Mouse (Mus musculus): ENCODE data around the gene Hint2. TPM values are rescaled to one million over a fixed set of nuclear protein-coding genes. Genes with fewer than 3 reads are reported as not detected.

Gene Hint2
- polyA plus RNA-seq (2015; fragmentation: Nextera tagmentation; extraction: Ambion mirVana): 159 and 186 TPM in 2 replicates

DNA sequence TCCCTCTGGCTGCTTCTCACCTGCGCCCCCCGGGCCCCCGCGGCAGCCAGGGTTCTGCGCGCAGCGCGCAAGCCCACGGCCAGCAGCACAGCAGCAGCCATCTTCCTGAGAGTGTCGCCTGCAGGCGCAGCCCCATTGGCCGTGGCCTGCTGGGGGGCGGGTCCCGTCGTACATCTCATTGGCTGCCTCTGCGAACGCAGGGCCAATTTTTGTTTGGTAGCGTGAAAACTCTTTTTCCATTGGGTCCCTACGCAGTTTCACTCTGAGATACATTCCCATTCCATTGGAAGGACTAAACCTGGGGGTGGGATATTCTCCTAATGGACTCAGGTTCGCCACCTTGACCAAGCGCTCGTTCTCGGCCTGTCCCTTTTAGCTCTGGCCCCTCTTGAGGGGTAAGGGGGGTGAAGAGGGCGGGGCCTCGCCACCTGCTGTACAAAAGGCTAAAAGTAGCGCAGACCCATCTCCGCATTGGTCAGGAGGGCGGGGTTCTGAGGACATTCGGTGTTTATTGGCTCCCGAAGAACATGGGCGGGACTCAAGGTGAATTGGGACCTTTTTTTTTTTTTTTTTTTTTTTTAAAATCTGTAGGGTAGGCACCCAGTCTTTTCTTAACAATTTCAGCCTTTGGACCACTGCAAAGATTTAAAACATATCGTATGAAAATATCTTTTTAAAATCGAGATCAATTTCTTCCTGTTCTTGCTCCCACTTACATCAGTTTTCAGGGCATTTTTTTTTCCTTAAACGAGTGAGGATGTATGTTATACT is at the start of gene Hint2:
TSS of gene Hint2 (minus strand) at position 128 of the 771 bp plus-strand sequence.
- Histone ChIP-seq H3K27me3 (ENCODE audit: insufficient read depth, low read length) (no peaks in the 10 kb centered on the region), H3K4me2 (ENCODE audit: low read depth, low read length) (peak within 1 kb of the TSS; percentile 96), H3K27ac (ENCODE audit: low read depth) (peak within 1 kb of the TSS; percentile 97), H3K4me1 (ENCODE audit: insufficient read depth) (peaks cover 14% of the 10 kb centered on the region), H3K36me3 (replicated peaks; ENCODE audit: insufficient read depth, low read length) (no peaks in the 10 kb centered on the region), H3K4me3 (ENCODE audit: low read depth, low read length) (peak within 1 kb of the TSS; percentile 93), H3K9ac (replicated peaks) (peak within 1 kb of the TSS; percentile 89), H3K9me3 (ENCODE audit: low read length) (no peaks in the 10 kb centered on the region)
- ATAC-seq: peak; percentile 96
- peak; percentile 1; the same call in 1 of the 2 replicates for TF ChIP-seq CTCF (IDR thresholded peaks at IDR 0.05; ENCODE audit: low read depth)
- peak; percentile 64; the same call in 1 of the 2 replicates for TF ChIP-seq EP300 (IDR thresholded peaks at IDR 0.05; ENCODE audit: low read depth)
- WGBS (ENCODE audit: insufficient replicate concordance): 2% methylated on average over 34 of the region's 34 CpGs
- DNase-seq: peak; percentile 94

DNA sequence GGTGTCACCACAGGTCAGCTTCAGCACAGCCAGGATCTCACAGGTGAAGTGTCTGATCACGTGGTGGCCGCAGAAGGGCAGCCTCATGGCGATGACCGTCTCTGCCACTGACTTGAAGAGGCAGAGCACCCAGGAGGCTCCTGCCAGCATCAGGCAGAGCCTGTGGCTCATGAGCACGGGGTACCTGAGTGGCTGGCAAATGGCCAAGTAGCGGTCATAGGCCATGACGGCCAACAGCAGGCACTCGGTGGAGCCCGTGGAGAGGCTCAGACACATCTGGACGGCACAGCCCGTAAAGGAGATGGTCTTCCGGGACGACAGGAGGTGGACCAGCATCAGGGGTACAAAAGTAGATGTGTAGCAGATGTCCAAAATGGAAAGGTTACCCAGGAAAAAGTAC is 49.7 kb upstream of the Hint2 start:
- Histone ChIP-seq H3K27me3 (ENCODE audit: insufficient read depth, low read length) (no peaks in the 10 kb centered on the region), H3K36me3 (replicated peaks; ENCODE audit: insufficient read depth, low read length) (no peaks in the 10 kb centered on the region), H3K9me3 (ENCODE audit: low read length) (no peaks in the 10 kb centered on the region), H3K4me2 (ENCODE audit: low read depth, low read length) (no peak overlapping the region), H3K27ac (ENCODE audit: low read depth) (no peak overlapping the region), H3K4me3 (ENCODE audit: low read depth, low read length) (no peak overlapping the region), H3K4me1 (ENCODE audit: insufficient read depth) (no peaks in the 10 kb centered on the region), H3K9ac (replicated peaks) (no peak overlapping the region)
- 71% methylated on average over 13 of the region's 13 CpGs for WGBS (ENCODE audit: insufficient replicate concordance)
- ATAC-seq (no peak), DNase-seq (no peak)
- TF ChIP-seq CTCF (IDR thresholded peaks at IDR 0.05; ENCODE audit: low read depth) (no peak), EP300 (IDR thresholded peaks at IDR 0.05; ENCODE audit: low read depth) (no peak)

- ATAC-seq (no peak), DNase-seq (no peak)
- 82% methylated on average over 8 of the region's 8 CpGs for WGBS (ENCODE audit: insufficient replicate concordance)
- H3K4me2 ChIP-seq (ENCODE audit: low read depth, low read length): no peak overlapping the region
- no peak for TF ChIP-seq CTCF (IDR thresholded peaks at IDR 0.05; ENCODE audit: low read depth)
- no peak for TF ChIP-seq EP300 (IDR thresholded peaks at IDR 0.05; ENCODE audit: low read depth)
- H3K9me3 ChIP-seq (ENCODE audit: low read length): no peaks in the 10 kb centered on the region
- no peak overlapping the region for H3K4me3 ChIP-seq (ENCODE audit: low read depth, low read length)
- no peaks in the 10 kb centered on the region for H3K4me1 ChIP-seq (ENCODE audit: insufficient read depth)
- no peaks in the 10 kb centered on the region for H3K36me3 ChIP-seq (replicated peaks; ENCODE audit: insufficient read depth, low read length)
- no peaks in the 10 kb centered on the region for H3K27me3 ChIP-seq (ENCODE audit: insufficient read depth, low read length)
- no peak overlapping the region for H3K9ac ChIP-seq (replicated peaks)
- H3K27ac ChIP-seq (ENCODE audit: low read depth): no peak overlapping the region
Measured at GRCm38 (mm10) chr4:43703851-43704250, 47.6 kb upstream of the Hint2 start.

DNA sequence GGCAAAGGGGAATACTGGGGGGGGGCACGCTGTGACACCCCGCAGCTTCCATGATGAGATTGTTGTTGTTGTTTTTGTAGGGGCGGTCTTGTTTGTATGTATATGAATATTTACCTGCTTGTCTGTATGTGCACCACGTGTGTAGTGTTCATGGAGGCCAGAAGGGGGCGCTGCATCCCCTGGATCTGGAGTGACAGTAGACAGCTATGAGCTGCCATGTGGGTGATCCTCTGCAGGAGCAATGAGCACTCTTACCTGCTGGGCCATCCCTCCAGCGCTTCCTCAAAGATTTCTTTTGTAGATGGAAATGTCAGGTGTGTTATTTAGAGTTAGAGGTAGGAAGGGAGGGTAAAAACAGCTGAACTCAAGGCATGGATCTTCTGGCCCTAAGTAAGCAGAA is 47.2 kb upstream of the Hint2 start:
- WGBS (ENCODE audit: insufficient replicate concordance): 77% methylated on average over 6 of the region's 6 CpGs
- no peak for TF ChIP-seq EP300 (IDR thresholded peaks at IDR 0.05; ENCODE audit: low read depth)
- peak; percentile 62 for TF ChIP-seq CTCF (IDR thresholded peaks at IDR 0.05; ENCODE audit: low read depth)
- no peaks in the 10 kb centered on the region for H3K4me1 ChIP-seq (ENCODE audit: insufficient read depth)
- H3K36me3 ChIP-seq (replicated peaks; ENCODE audit: insufficient read depth, low read length): no peaks in the 10 kb centered on the region
- no peak overlapping the region for H3K4me2 ChIP-seq (ENCODE audit: low read depth, low read length)
- DNase-seq (no peak), ATAC-seq (no peak)
- no peaks in the 10 kb centered on the region for H3K27me3 ChIP-seq (ENCODE audit: insufficient read depth, low read length)
- H3K4me3 ChIP-seq (ENCODE audit: low read depth, low read length): no peak overlapping the region
- no peak overlapping the region for H3K27ac ChIP-seq (ENCODE audit: low read depth)
- no peak overlapping the region for H3K9ac ChIP-seq (replicated peaks)
- H3K9me3 ChIP-seq (ENCODE audit: low read length): no peaks in the 10 kb centered on the region

GRCm38 (mm10) chr4:43700707-43701106 is 44.4 kb upstream of the Hint2 start, which contains the start of gene Olfr70:
Gene Olfr70, minus strand, starts transcription at chr4:43700807.
- Histone ChIP-seq H3K4me3 (ENCODE audit: low read depth, low read length) (no peak within 1 kb of the TSS), H3K4me2 (ENCODE audit: low read depth, low read length) (no peak within 1 kb of the TSS), H3K27me3 (ENCODE audit: insufficient read depth, low read length) (no peaks in the 10 kb centered on the region), H3K4me1 (ENCODE audit: insufficient read depth) (no peaks in the 10 kb centered on the region), H3K27ac (ENCODE audit: low read depth) (no peak within 1 kb of the TSS), H3K9ac (replicated peaks) (no peak within 1 kb of the TSS), H3K36me3 (replicated peaks; ENCODE audit: insufficient read depth, low read length) (no peaks in the 10 kb centered on the region), H3K9me3 (ENCODE audit: low read length) (no peaks in the 10 kb centered on the region)
- no peak for ATAC-seq
- DNase-seq: no peak
- TF ChIP-seq EP300 (IDR thresholded peaks at IDR 0.05; ENCODE audit: low read depth) (no peak), CTCF (IDR thresholded peaks at IDR 0.05; ENCODE audit: low read depth) (no peak)
- 72% methylated on average over 6 of the region's 6 CpGs for WGBS (ENCODE audit: insufficient replicate concordance)

- 84% methylated on average over 13 of the region's 13 CpGs for WGBS (ENCODE audit: insufficient replicate concordance)
- Histone ChIP-seq H3K4me2 (ENCODE audit: low read depth, low read length) (no peak overlapping the region), H3K4me3 (ENCODE audit: low read depth, low read length) (no peak overlapping the region), H3K36me3 (replicated peaks; ENCODE audit: insufficient read depth, low read length) (no peaks in the 10 kb centered on the region), H3K27me3 (ENCODE audit: insufficient read depth, low read length) (no peaks in the 10 kb centered on the region), H3K9me3 (ENCODE audit: low read length) (no peaks in the 10 kb centered on the region), H3K9ac (replicated peaks) (no peak overlapping the region), H3K4me1 (ENCODE audit: insufficient read depth) (peaks cover 11% of the 10 kb centered on the region), H3K27ac (ENCODE audit: low read depth) (no peak overlapping the region)
- TF ChIP-seq EP300 (IDR thresholded peaks at IDR 0.05; ENCODE audit: low read depth) (no peak), CTCF (IDR thresholded peaks at IDR 0.05; ENCODE audit: low read depth) (no peak)
- ATAC-seq (no peak), DNase-seq (no peak)
Measured at GRCm38 (mm10) chr4:43696561-43696960, 40.3 kb upstream of the Hint2 start.

All from liver, postnatal 0 days (tissue).